Mouse (Mus musculus): ENCODE results near the gene Pgm1.

Gene Pgm1

DNA sequence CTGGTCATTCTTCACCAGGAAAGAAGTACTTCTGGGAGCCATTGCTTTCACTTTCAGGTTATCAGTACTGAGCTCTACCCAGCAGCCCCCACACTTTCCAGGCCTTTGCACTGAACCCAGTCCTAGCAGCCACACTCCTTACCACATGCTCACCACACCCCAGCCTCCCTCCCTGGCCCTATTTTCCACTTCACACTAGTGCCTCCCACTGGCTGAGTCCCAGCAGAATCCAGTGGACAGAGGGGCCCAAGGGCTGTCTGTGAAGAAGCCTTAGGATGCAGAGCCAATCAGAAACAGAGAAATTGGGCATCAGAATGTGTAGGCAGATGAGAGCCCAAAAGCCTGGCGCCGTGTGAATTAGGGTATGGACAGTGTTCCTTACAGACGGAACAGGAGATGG is 81.7 kb downstream of the Pgm1 start:
- DNase-seq (ENCODE audit: low read depth, low spot score), result no peak

DNA sequence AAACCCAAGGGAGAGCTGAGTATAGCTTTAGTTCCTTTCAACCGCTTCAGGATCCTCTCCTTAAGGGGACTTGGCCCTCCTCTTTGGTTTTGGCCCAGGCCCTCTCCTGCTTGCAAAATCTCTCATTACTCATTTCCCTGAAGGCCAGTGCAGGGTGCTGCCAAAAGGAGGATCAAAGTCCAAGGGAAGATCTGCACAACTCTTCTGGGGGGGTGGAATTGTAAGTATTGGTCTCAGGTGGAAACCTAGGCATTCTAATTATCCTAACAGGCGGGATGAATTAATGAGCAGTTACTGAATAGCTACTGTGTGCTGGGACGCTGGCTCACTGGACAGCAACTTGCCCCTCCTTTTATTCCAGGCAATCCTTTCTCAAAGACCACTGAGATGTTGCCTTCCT is 82.3 kb downstream of the Pgm1 start:
- no peak for DNase-seq (ENCODE audit: low read depth, low spot score)

DNA sequence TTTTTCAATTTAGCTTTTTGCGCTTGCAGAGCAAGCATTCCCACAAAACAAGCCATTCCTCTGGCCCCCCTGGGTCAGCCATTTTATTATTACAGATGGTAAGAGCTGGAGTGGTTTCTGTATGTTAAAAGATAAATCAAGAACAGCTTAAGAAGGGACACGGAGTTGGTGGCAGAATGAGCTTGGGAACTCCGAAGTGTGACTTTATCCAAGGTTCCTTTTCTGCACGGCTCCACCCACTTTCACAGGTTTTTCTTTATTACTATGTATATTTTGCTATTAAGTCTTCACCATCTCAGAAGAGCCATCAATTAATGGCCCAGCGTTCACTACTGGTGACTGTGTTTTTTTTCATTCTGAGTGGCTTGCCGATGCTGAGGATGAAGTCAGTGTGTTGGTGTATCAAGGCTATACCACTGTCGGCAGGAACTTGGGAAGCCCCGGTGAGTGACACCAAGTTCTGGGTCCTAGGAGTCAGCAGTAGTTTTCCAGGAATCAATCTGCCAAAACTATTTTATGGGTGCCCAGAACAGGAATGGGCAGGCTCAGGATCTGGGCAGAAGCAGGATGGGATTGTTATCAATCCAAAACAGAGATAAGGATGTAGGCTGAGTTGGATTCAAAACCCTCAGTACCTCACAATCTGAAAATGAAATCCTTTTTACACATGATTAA is 83.3 kb downstream of the Pgm1 start:
- DNase-seq (ENCODE audit: low read depth, low spot score), result no peak

DNA sequence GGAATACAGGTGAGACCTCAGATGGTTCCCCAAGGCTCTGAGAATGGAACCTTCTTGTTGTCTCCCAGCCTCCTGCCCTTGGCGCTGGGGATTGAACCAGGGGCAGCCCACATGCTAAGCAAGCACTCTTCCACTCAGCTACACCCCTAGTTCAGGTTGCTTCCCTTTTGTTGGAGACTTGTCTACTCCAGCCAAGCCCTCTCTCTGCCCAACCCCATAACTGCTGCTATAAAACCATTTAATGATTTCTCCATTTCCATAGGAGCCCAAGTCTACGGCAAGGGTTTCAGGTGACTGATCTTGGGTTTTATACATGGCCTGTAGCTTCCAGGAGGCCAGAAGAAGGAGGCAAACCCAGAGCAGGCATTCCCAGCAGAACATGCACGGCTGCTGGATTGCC is 98.6 kb downstream of the Pgm1 start:
- no peak for DNase-seq (ENCODE audit: low read depth, low spot score)

DNA sequence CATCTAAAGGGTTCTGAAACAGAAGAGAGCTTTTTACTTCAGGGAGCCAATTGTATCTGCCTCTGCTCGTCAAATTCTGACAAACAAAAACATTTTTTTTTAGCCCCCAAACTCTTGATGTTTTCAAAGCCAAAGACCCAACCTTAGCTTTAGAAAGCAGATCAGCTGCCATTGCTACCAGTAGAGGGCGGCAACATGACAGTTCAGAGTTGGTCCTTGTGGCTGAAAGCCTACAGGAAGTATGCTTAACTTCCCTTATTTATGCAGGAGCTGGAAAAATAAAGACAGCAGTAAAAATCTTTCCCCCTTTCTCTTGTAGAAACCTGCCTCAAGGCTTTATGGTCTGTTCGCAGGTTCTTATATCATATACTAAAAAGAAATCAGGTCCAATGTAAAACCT is 99.4 kb downstream of the Pgm1 start:
- peak; percentile 57 for DNase-seq (ENCODE audit: low read depth, low spot score)

DNA sequence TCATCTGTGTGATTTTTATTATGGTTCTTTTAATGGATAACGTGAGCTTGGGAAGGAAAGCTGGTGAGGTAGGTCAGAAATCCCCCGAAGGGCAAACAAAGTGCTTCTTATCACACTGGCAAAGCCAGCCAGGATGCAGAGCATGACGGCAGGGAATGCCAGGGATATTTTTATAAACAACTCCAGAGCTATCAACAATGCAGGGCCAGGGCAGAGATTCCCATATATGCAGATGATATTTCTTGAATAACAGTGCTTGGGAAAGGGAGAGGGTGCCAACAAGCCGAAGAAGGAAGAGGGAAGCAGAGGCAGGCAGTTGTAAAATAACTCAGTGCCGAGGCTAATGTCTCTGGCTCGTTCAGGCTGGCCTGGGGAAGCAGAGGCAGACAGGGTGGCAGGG is 102.1 kb downstream of the Pgm1 start:
- DNase-seq (ENCODE audit: low read depth, low spot score), result no peak

DNA sequence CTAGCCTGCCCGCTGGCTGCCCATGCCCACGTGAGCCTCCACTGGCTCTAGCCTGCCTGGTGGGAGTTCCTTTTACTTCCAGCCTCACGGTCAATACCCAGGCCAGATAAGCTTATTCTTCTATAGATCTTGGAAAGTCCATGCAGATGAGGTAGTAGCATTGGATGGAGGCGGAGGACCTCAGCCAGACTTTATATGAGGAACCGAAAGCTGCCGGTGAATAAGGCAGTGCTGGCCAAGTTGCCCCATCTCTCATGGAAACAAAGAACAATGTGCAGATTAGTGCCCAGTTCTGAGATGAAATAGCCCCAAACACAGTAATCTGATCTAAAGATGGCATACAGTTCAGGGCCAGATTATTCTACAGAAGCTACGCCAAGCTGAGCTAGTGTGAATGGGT is 103.4 kb downstream of the Pgm1 start:
- no peak for DNase-seq (ENCODE audit: low read depth, low spot score)

DNA sequence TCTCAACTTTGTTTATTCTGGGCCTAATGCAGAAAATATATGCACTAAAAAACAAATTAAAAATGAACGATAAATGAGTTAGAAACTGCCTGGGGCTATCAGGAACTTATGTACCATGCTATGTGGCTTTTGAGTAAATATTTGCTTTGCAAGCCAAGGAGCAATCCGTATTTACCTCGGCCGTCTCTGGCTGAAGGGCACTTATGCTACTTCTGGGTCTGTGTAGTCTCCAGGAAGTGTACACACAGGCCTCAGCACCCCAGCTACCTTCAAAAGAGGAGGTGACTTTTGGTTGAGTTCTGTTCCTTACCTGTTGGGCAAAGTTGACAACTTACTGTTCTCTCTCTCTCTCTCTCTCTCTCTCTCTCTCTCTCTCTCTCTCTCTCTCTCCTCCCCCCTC is 104.7 kb downstream of the Pgm1 start:
- DNase-seq (ENCODE audit: low read depth, low spot score), result no peak

DNA sequence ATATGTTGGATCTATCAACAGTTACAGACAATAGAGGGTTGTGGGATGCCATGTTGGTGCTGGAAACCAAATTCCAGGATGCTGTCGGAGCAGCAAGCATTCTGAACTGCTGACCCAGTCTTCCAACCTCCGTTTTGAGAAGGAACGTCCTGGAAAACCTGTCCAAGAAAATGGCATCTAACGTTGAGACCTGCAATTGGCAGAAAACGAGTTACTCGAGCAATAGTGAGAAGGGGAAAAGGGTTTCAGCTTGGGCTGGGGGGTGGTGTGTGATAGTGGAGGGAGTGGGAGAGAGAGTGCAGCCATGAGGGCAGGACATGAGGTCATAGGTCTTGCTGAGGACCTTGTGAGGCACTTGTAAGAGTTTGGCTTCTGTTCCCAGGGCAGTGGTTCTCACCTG is 105.8 kb downstream of the Pgm1 start:
- no peak for DNase-seq (ENCODE audit: low read depth, low spot score)

DNA sequence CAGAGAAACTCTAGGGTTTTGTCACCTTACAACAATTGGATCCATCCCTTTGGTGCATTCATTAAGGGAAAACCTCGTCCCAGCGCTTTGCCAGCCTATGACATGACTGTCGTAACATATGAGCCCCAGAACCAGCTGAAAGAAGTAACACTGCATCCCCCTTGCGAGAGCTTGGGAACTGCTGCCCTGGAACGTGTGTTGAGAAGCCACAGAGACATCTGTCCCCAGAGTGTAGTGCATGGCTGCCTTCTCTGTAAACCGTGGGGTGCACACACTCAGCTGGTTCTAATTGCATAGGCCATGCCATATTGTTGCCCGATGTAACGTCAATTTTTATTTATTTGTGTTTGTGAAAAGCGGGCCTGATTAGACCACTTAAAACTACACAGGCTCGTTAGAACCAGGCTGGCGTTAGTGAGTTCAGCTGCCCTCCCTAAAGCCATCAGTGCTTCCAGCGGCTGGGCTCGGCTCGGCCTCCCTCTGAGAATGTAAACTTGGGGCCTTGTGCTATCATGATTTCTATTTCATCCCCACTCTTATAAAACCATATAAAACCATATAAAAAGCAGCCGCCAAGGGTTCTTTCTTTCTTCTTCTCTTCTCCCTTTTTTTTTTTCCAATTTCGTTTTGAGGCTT is 106.8 kb downstream of the Pgm1 start:
- no peak for DNase-seq (ENCODE audit: low read depth, low spot score)

Data from retina, postnatal 7 days (tissue).